Mouse (Mus musculus) neural tube, embryonic 11.5 days (tissue): ENCODE measurements around the gene Gpatch3. TPM values are rescaled to one million over a fixed set of nuclear protein-coding genes. Genes with fewer than 3 reads are reported as not detected.

Experiments used
- ATAC-seq: fragments of 200-750 bp; cut with Nextera tagmentation; 2 replicates; pipeline ENCODE4 v1.8.0; 2017; ENCODE audit warnings: moderate number of reproducible peaks, mild to moderate bottlenecking, moderate TSS enrichment, moderate library complexity; ENCODE audit not compliant: insufficient read depth, low FRiP score, low TSS enrichment
- DNase-seq: peaks from one replicate; pipeline ENCODE4 v3.0.0-alpha.2; 2015; ENCODE audit warnings: low spot score
- H3K27ac ChIP-seq: fragments of 300-500 bp; sonication (generic); 2 replicates; pipeline ENCODE4 v1.5.1; 2014; ENCODE audit warnings: low read depth, mild to moderate bottlenecking, low read length
- H3K27me3 ChIP-seq: fragments of 300-500 bp; sonication (generic); 2 replicates; pipeline ENCODE4 v1.6.1; 2014; ENCODE audit warnings: mild to moderate bottlenecking, low read length, mixed read lengths; ENCODE audit not compliant: control insufficient read depth, insufficient read depth
- H3K36me3 ChIP-seq: fragments of 300-500 bp; sonication (generic); 2 replicates; pipeline ENCODE4 v1.6.1; 2014; ENCODE audit warnings: mild to moderate bottlenecking, low read length, moderate library complexity, mixed read lengths; ENCODE audit not compliant: control insufficient read depth, insufficient read depth
- H3K4me1 ChIP-seq: fragments of 300-500 bp; sonication (generic); 2 replicates; pipeline ENCODE4 v1.6.1; 2014; ENCODE audit warnings: low read length, mixed read lengths; ENCODE audit not compliant: control insufficient read depth, insufficient read depth
- H3K4me2 ChIP-seq: fragments of 300-500 bp; sonication (generic); 2 replicates; pipeline ENCODE4 v1.6.1; 2014; ENCODE audit warnings: low read depth, mild to moderate bottlenecking, moderate library complexity
- H3K4me3 ChIP-seq: fragments of 300-500 bp; sonication (generic); 2 replicates; pipeline ENCODE4 v1.5.1; 2014; ENCODE audit warnings: low read depth, low read length
- H3K9ac ChIP-seq: fragments of 300-500 bp; sonication (generic); 2 replicates; pipeline ENCODE4 v1.6.1; 2014; ENCODE audit warnings: mild to moderate bottlenecking, low read length
- H3K9me3 ChIP-seq: fragments of 300-500 bp; sonication (generic); 2 replicates; pipeline ENCODE4 v1.6.1; 2016; ENCODE audit warnings: low read length; ENCODE audit not compliant: control insufficient read depth
- WGBS: fragments of 180-500 bp; shearing (Covaris S2); extraction: QIAGEN DNeasy Blood & Tissue Kit; methylation state at CpG from one replicate; pipeline ENCODE4 v1.1.7; 2014; 5-methylcytosine and 5-hydroxymethylcytosine counted together
- polyA plus RNA-seq: library from polyadenylated mRNA; unstranded; fragments of >200 nt; fragmentation: Nextera tagmentation; extraction: Ambion mirVana; gene quantifications from 2 replicates; pipeline ENCODE4 v1.2.1, GENCODE M21; 2014

The Gpatch3 gene
- polyA plus RNA-seq, 1 experiment from 2014 or later, result 8.5 TPM

GRCm38 (mm10) chr4:133611815-133612214, 37.3 kb downstream of the Gpatch3 start:
- H3K27ac ChIP-seq, result no peak overlapping the region
- H3K4me2 ChIP-seq, result no peak overlapping the region
- H3K36me3 ChIP-seq, result peaks cover 11% of the 10 kb centered on the region
- no peaks in the 10 kb centered on the region for H3K27me3 ChIP-seq
- no peak overlapping the region for H3K9ac ChIP-seq
- WGBS, result 96% methylated on average over 5 of the region's 5 CpGs
- H3K4me3 ChIP-seq, result no peak overlapping the region
- no peaks in the 10 kb centered on the region for H3K4me1 ChIP-seq
- H3K9me3 ChIP-seq, result no peaks in the 10 kb centered on the region
- ATAC-seq, result no peak
- no peak for DNase-seq

GRCm38 (mm10) chr4:133612416-133612815, 37.9 kb downstream of the Gpatch3 start:
- Histone ChIP-seq H3K27ac (no peak overlapping the region), H3K4me3 (no peak overlapping the region), H3K9ac (no peak overlapping the region), H3K4me2 (no peak overlapping the region), H3K36me3 (peaks cover 11% of the 10 kb centered on the region), H3K27me3 (no peaks in the 10 kb centered on the region), H3K4me1 (no peaks in the 10 kb centered on the region), H3K9me3 (no peaks in the 10 kb centered on the region)
- no peak for ATAC-seq
- WGBS, result 93% methylated on average over 7 of the region's 7 CpGs
- DNase-seq, result no peak

GRCm38 (mm10) chr4:133613026-133613425, 38.5 kb downstream of the Gpatch3 start:
- DNase-seq (no peak), ATAC-seq (no peak)
- 94% methylated on average over 8 of the region's 8 CpGs for WGBS
- H3K9me3 ChIP-seq, result no peaks in the 10 kb centered on the region
- H3K4me1 ChIP-seq, result no peaks in the 10 kb centered on the region
- H3K4me3 ChIP-seq, result no peak overlapping the region
- H3K4me2 ChIP-seq, result no peak overlapping the region
- no peak overlapping the region for H3K27ac ChIP-seq
- H3K9ac ChIP-seq, result no peak overlapping the region
- peaks cover 11% of the 10 kb centered on the region for H3K36me3 ChIP-seq
- no peaks in the 10 kb centered on the region for H3K27me3 ChIP-seq

- no peak overlapping the region for H3K9ac ChIP-seq
- H3K9me3 ChIP-seq, result no peaks in the 10 kb centered on the region
- H3K4me2 ChIP-seq, result no peak overlapping the region
- H3K27me3 ChIP-seq, result no peaks in the 10 kb centered on the region
- 83% methylated on average over 4 of the region's 4 CpGs for WGBS
- no peak overlapping the region for H3K27ac ChIP-seq
- ATAC-seq (no peak), DNase-seq (no peak)
- no peaks in the 10 kb centered on the region for H3K4me1 ChIP-seq
- H3K36me3 ChIP-seq, result peaks cover 8% of the 10 kb centered on the region
- no peak overlapping the region for H3K4me3 ChIP-seq
Observed at GRCm38 (mm10) chr4:133613867-133614266, 39.3 kb downstream of the Gpatch3 start.

- Histone ChIP-seq H3K4me1 (no peaks in the 10 kb centered on the region), H3K9me3 (no peaks in the 10 kb centered on the region), H3K36me3 (peaks cover 8% of the 10 kb centered on the region), H3K27ac (no peak overlapping the region), H3K27me3 (no peaks in the 10 kb centered on the region), H3K4me3 (no peak overlapping the region), H3K4me2 (no peak overlapping the region), H3K9ac (no peak overlapping the region)
- DNase-seq (no peak), ATAC-seq (no peak)
- 90% methylated on average over 8 of the region's 8 CpGs for WGBS
Observed at GRCm38 (mm10) chr4:133614274-133614761, 39.8 kb downstream of the Gpatch3 start.

- WGBS, result 83% methylated on average over 10 of the region's 10 CpGs
- DNase-seq (no peak), ATAC-seq (no peak)
- no peak overlapping the region for H3K9ac ChIP-seq
- no peaks in the 10 kb centered on the region for H3K27me3 ChIP-seq
- H3K9me3 ChIP-seq, result no peaks in the 10 kb centered on the region
- H3K36me3 ChIP-seq, result peaks cover 8% of the 10 kb centered on the region
- H3K4me3 ChIP-seq, result no peak overlapping the region
- no peaks in the 10 kb centered on the region for H3K4me1 ChIP-seq
- no peak overlapping the region for H3K4me2 ChIP-seq
- no peak overlapping the region for H3K27ac ChIP-seq
Observed at GRCm38 (mm10) chr4:133615416-133615815, 40.9 kb downstream of the Gpatch3 start.

GRCm38 (mm10) chr4:133617936-133618335, 43.4 kb downstream of the Gpatch3 start:
- 97% methylated on average over 11 of the region's 11 CpGs for WGBS
- Histone ChIP-seq H3K4me3 (no peak overlapping the region), H3K4me2 (no peak overlapping the region), H3K4me1 (no peaks in the 10 kb centered on the region), H3K27ac (no peak overlapping the region), H3K9me3 (no peaks in the 10 kb centered on the region), H3K36me3 (no peaks in the 10 kb centered on the region; the same call in 1 of the 2 replicates), H3K27me3 (no peaks in the 10 kb centered on the region), H3K9ac (no peak overlapping the region)
- DNase-seq, result no peak
- no peak for ATAC-seq

GRCm38 (mm10) chr4:133619473-133620136, 45.1 kb downstream of the Gpatch3 start:
- no peak overlapping the region for H3K9ac ChIP-seq
- no peak overlapping the region for H3K27ac ChIP-seq
- H3K4me2 ChIP-seq, result no peak overlapping the region
- 79% methylated on average over 4 of the region's 4 CpGs for WGBS
- H3K9me3 ChIP-seq, result no peaks in the 10 kb centered on the region
- H3K27me3 ChIP-seq, result no peaks in the 10 kb centered on the region
- DNase-seq (no peak), ATAC-seq (no peak)
- H3K4me3 ChIP-seq, result no peak overlapping the region
- H3K36me3 ChIP-seq, result no peaks in the 10 kb centered on the region; the same call in 1 of the 2 replicates
- no peaks in the 10 kb centered on the region for H3K4me1 ChIP-seq

GRCm38 (mm10) chr4:133620668-133621067, 46.1 kb downstream of the Gpatch3 start:
- no peaks in the 10 kb centered on the region; the same call in 1 of the 2 replicates for H3K36me3 ChIP-seq
- no peak overlapping the region for H3K9ac ChIP-seq
- 86% methylated on average over 8 of the region's 8 CpGs for WGBS

More at GRCm38 (mm10) chr4:133620668-133621067, 46.1 kb downstream of the Gpatch3 start:
- DNase-seq, result no peak
- no peaks in the 10 kb centered on the region for H3K27me3 ChIP-seq
- no peaks in the 10 kb centered on the region for H3K4me1 ChIP-seq
- no peak overlapping the region for H3K27ac ChIP-seq
- H3K4me3 ChIP-seq, result no peak overlapping the region
- no peak overlapping the region for H3K4me2 ChIP-seq
- no peaks in the 10 kb centered on the region for H3K9me3 ChIP-seq
- no peak for ATAC-seq
